Mouse (Mus musculus) neural tube, embryonic 15.5 days (tissue): ENCODE measurements around the gene Clspn. TPM values are rescaled to one million over a fixed set of nuclear protein-coding genes. Genes with fewer than 3 reads are reported as not detected.

ENCODE experiments used
- ATAC-seq: fragments of 200-750 bp; cut with Nextera tagmentation; 2 replicates; pipeline ENCODE4 v1.8.0; 2017; ENCODE audit warnings: mild to moderate bottlenecking, moderate TSS enrichment, moderate library complexity; ENCODE audit not compliant: low FRiP score
- H3K27ac ChIP-seq: fragments of 300-500 bp; sonication (generic); replicated peaks from 2 replicates; pipeline ENCODE4 v1.5.1; 2015; ENCODE audit warnings: mild to moderate bottlenecking, inconsistent platforms
- H3K27me3 ChIP-seq: fragments of 300-500 bp; sonication (generic); replicated peaks from 2 replicates; pipeline ENCODE4 v1.6.1; 2015; ENCODE audit warnings: inconsistent platforms
- H3K36me3 ChIP-seq: fragments of 300-500 bp; sonication (generic); 2 replicates; pipeline ENCODE4 v1.6.1; 2015; ENCODE audit warnings: inconsistent platforms
- H3K4me1 ChIP-seq: fragments of 300-500 bp; sonication (generic); 2 replicates; pipeline ENCODE4 v1.6.1; 2015; ENCODE audit warnings: inconsistent platforms
- H3K4me2 ChIP-seq: fragments of 300-500 bp; sonication (generic); 2 replicates; pipeline ENCODE4 v1.6.1; 2015; ENCODE audit warnings: inconsistent platforms, mild to moderate bottlenecking, moderate library complexity
- H3K4me3 ChIP-seq: fragments of 300-500 bp; sonication (generic); replicated peaks from 2 replicates; pipeline ENCODE4 v1.5.1; 2015; ENCODE audit warnings: mild to moderate bottlenecking, inconsistent platforms
- H3K9ac ChIP-seq: fragments of 300-500 bp; sonication (generic); replicated peaks from 2 replicates; pipeline ENCODE4 v1.6.1; 2015; ENCODE audit warnings: mild to moderate bottlenecking, inconsistent platforms
- H3K9me3 ChIP-seq: fragments of 300-500 bp; sonication (generic); replicated peaks from 2 replicates; pipeline ENCODE4 v1.6.1; 2016; ENCODE audit warnings: inconsistent platforms
- WGBS: fragments of 180-500 bp; shearing (Covaris S2); methylation state at CpG from one replicate; pipeline ENCODE4 v1.1.7; 2015; ENCODE audit warnings: mixed read lengths; 5-methylcytosine and 5-hydroxymethylcytosine counted together
- polyA plus RNA-seq: library from polyadenylated mRNA; unstranded; fragments of >200 nt; fragmentation: Nextera tagmentation; extraction: Ambion mirVana; gene quantifications from 2 replicates; pipeline ENCODE4 v1.2.1, GENCODE M21; 2015

The Clspn gene
- polyA plus RNA-seq, result 3.8 and 13.3 TPM in 2 replicates

- Histone ChIP-seq H3K27me3 (no peaks in the 10 kb centered on the region), H3K36me3 (no peaks in the 10 kb centered on the region), H3K4me1 (peaks cover 12% of the 10 kb centered on the region), H3K27ac (peak within 1 kb of the TSS; percentile 41), H3K4me3 (peak within 1 kb of the TSS; percentile 77), H3K9ac (peak within 1 kb of the TSS; percentile 42; the same call in 1 of the 2 replicates), H3K4me2 (peak within 1 kb of the TSS; percentile 94), H3K9me3 (no peaks in the 10 kb centered on the region)
- ATAC-seq, result peak; percentile 97
- WGBS, result under 1% methylated on average over 54 of the region's 54 CpGs
Observed at GRCm38 (mm10) chr4:126556809-126557711, at the start of gene Clspn. Gene Clspn (plus strand): TSS chr4:126556935.

GRCm38 (mm10) chr4:126508110-126508899 lies 48.4 kb upstream of the Clspn start:
- Histone ChIP-seq H3K4me1 (no peaks in the 10 kb centered on the region), H3K9ac (no peak overlapping the region), H3K4me3 (no peak overlapping the region), H3K27me3 (no peaks in the 10 kb centered on the region), H3K9me3 (no peaks in the 10 kb centered on the region), H3K36me3 (peaks cover 75% of the 10 kb centered on the region), H3K27ac (no peak overlapping the region), H3K4me2 (no peak overlapping the region)
- WGBS, result 75% methylated on average over 14 of the region's 14 CpGs
- ATAC-seq, result no peak

GRCm38 (mm10) chr4:126509072-126509471 lies 47.7 kb upstream of the Clspn start:
- H3K4me1 ChIP-seq, result no peaks in the 10 kb centered on the region
- WGBS, result 98% methylated on average over 2 of the region's 2 CpGs
- no peaks in the 10 kb centered on the region for H3K27me3 ChIP-seq
- peaks cover 72% of the 10 kb centered on the region for H3K36me3 ChIP-seq
- no peak overlapping the region for H3K4me2 ChIP-seq
- no peaks in the 10 kb centered on the region for H3K9me3 ChIP-seq
- H3K9ac ChIP-seq, result no peak overlapping the region
- no peak overlapping the region for H3K27ac ChIP-seq
- no peak overlapping the region for H3K4me3 ChIP-seq
- ATAC-seq, result no peak

GRCm38 (mm10) chr4:126511013-126511412 lies 45.7 kb upstream of the Clspn start:
- no peaks in the 10 kb centered on the region for H3K4me1 ChIP-seq
- no peak overlapping the region for H3K4me2 ChIP-seq
- H3K27ac ChIP-seq, result no peak overlapping the region
- WGBS, result 93% methylated on average over 5 of the region's 5 CpGs
- no peak overlapping the region for H3K9ac ChIP-seq
- peaks cover 75% of the 10 kb centered on the region for H3K36me3 ChIP-seq
- ATAC-seq, result no peak
- H3K9me3 ChIP-seq, result no peaks in the 10 kb centered on the region
- H3K27me3 ChIP-seq, result no peaks in the 10 kb centered on the region
- no peak overlapping the region for H3K4me3 ChIP-seq

GRCm38 (mm10) chr4:126512308-126513066 lies 44.2 kb upstream of the Clspn start:
- H3K27me3 ChIP-seq, result no peaks in the 10 kb centered on the region
- no peak overlapping the region for H3K9ac ChIP-seq
- no peak overlapping the region for H3K4me3 ChIP-seq
- no peaks in the 10 kb centered on the region for H3K9me3 ChIP-seq
- H3K36me3 ChIP-seq, result peaks cover 73% of the 10 kb centered on the region
- no peak overlapping the region for H3K4me2 ChIP-seq
- H3K27ac ChIP-seq, result no peak overlapping the region
- no peak for ATAC-seq
- H3K4me1 ChIP-seq, result no peaks in the 10 kb centered on the region
- WGBS, result 93% methylated on average over 6 of the region's 6 CpGs

GRCm38 (mm10) chr4:126526164-126526563 lies 30.6 kb upstream of the Clspn start:
- H3K27ac ChIP-seq, result no peak overlapping the region
- H3K4me1 ChIP-seq, result no peaks in the 10 kb centered on the region
- no peaks in the 10 kb centered on the region for H3K9me3 ChIP-seq
- peaks cover 14% of the 10 kb centered on the region for H3K36me3 ChIP-seq
- H3K4me3 ChIP-seq, result no peak overlapping the region
- no peak overlapping the region for H3K9ac ChIP-seq
- no peak overlapping the region for H3K4me2 ChIP-seq
- ATAC-seq, result no peak
- WGBS, result 86% methylated on average over 3 of the region's 3 CpGs
- no peaks in the 10 kb centered on the region for H3K27me3 ChIP-seq

- Histone ChIP-seq H3K9me3 (no peaks in the 10 kb centered on the region), H3K9ac (no peak overlapping the region), H3K27me3 (no peaks in the 10 kb centered on the region), H3K4me1 (peaks cover 4% of the 10 kb centered on the region), H3K4me3 (no peak overlapping the region), H3K4me2 (no peak overlapping the region), H3K27ac (no peak overlapping the region), H3K36me3 (peaks cover 8% of the 10 kb centered on the region)
- ATAC-seq, result no peak
- WGBS, result 95% methylated on average over 5 of the region's 5 CpGs
Observed at GRCm38 (mm10) chr4:126526828-126527227, 29.9 kb upstream of the Clspn start.

GRCm38 (mm10) chr4:126532292-126532691 lies 24.4 kb upstream of the Clspn start:
- H3K36me3 ChIP-seq, result no peaks in the 10 kb centered on the region
- peaks cover 20% of the 10 kb centered on the region for H3K4me1 ChIP-seq
- no peaks in the 10 kb centered on the region for H3K27me3 ChIP-seq
- H3K4me3 ChIP-seq, result peak overlapping the region; percentile 97
- H3K27ac ChIP-seq, result no peak overlapping the region
- no peak for ATAC-seq
- peak overlapping the region; percentile 92 for H3K9ac ChIP-seq
- no peaks in the 10 kb centered on the region for H3K9me3 ChIP-seq
- WGBS, result 24% methylated on average over 5 of the region's 5 CpGs
- H3K4me2 ChIP-seq, result peak overlapping the region; percentile 82

- H3K4me2 ChIP-seq, result peak within 1 kb of the TSS; percentile 82
- no peaks in the 10 kb centered on the region for H3K27me3 ChIP-seq
- no peaks in the 10 kb centered on the region for H3K9me3 ChIP-seq
- peak within 1 kb of the TSS; percentile 84 for H3K27ac ChIP-seq
- peak; percentile 93 for ATAC-seq
- H3K4me3 ChIP-seq, result peak within 1 kb of the TSS; percentile 97
- H3K36me3 ChIP-seq, result no peaks in the 10 kb centered on the region
- peaks cover 20% of the 10 kb centered on the region for H3K4me1 ChIP-seq
- peak within 1 kb of the TSS; percentile 92 for H3K9ac ChIP-seq
- WGBS, result under 1% methylated on average over 108 of the region's 120 CpGs
Observed at GRCm38 (mm10) chr4:126532827-126533728, 23.7 kb upstream of the Clspn start, which contains the start of gene Ago4. Gene Ago4 (minus strand): TSS chr4:126533472.

GRCm38 (mm10) chr4:126533729-126534070 lies 23.0 kb upstream of the Clspn start:
- peaks cover 20% of the 10 kb centered on the region for H3K4me1 ChIP-seq
- H3K9ac ChIP-seq, result peak overlapping the region; percentile 92
- H3K4me3 ChIP-seq, result peak overlapping the region; percentile 97
- H3K27me3 ChIP-seq, result no peaks in the 10 kb centered on the region
- no peaks in the 10 kb centered on the region for H3K36me3 ChIP-seq
- H3K4me2 ChIP-seq, result peak overlapping the region; percentile 82
- no peaks in the 10 kb centered on the region for H3K9me3 ChIP-seq
- ATAC-seq, result peak; percentile 73
- 9% methylated on average over 7 of the region's 7 CpGs for WGBS
- peak overlapping the region; percentile 84 for H3K27ac ChIP-seq
